Mouse (Mus musculus) limb, embryonic 11.5 days (tissue): Measurements from ENCODE around the gene Hoxb9. TPM values are rescaled to one million over a fixed set of nuclear protein-coding genes. Genes with fewer than 3 reads are reported as not detected.

ENCODE experiments used
- ATAC-seq: fragments of 200-750 bp; cut with Nextera tagmentation; 2 replicates; pipeline ENCODE4 v1.8.0; 2017; ENCODE audit warnings: low read depth; ENCODE audit not compliant: insufficient number of reproducible peaks, low FRiP score, low TSS enrichment
- DNase-seq: peaks from one replicate; pipeline ENCODE4 v3.0.0-alpha.2; 2015; ENCODE audit warnings: low spot score
- H3K27ac ChIP-seq: fragments of 300-500 bp; sonication (generic); replicated peaks from 2 replicates; pipeline ENCODE4 v1.5.1; 2014; ENCODE audit warnings: low read depth, mild to moderate bottlenecking, low read length
- H3K27me3 ChIP-seq: fragments of 300-500 bp; sonication (generic); 2 replicates; pipeline ENCODE4 v1.6.1; 2014; ENCODE audit warnings: mild to moderate bottlenecking, low read length, mixed read lengths; ENCODE audit not compliant: control insufficient read depth, insufficient read depth
- H3K36me3 ChIP-seq: fragments of 300-500 bp; sonication (generic); 2 replicates; pipeline ENCODE4 v1.6.1; 2014; ENCODE audit warnings: mild to moderate bottlenecking, low read length, moderate library complexity, mixed read lengths; ENCODE audit not compliant: control insufficient read depth, insufficient read depth
- H3K4me1 ChIP-seq: fragments of 300-500 bp; sonication (generic); 2 replicates; pipeline ENCODE4 v1.6.1; 2014; ENCODE audit warnings: low read length, mixed read lengths; ENCODE audit not compliant: control insufficient read depth, insufficient read depth
- H3K4me2 ChIP-seq: fragments of 300-500 bp; sonication (generic); 2 replicates; pipeline ENCODE4 v1.6.1; 2014; ENCODE audit warnings: low read depth, mild to moderate bottlenecking, moderate library complexity; ENCODE audit not compliant: severe bottlenecking
- H3K4me3 ChIP-seq: fragments of 300-500 bp; sonication (generic); 2 replicates; pipeline ENCODE4 v1.5.1; 2014; ENCODE audit warnings: low read depth, low read length
- H3K9ac ChIP-seq: fragments of 300-500 bp; sonication (generic); 2 replicates; pipeline ENCODE4 v1.6.1; 2014; ENCODE audit warnings: mild to moderate bottlenecking, low read length
- H3K9me3 ChIP-seq: fragments of 300-500 bp; sonication (generic); 2 replicates; pipeline ENCODE4 v1.6.1; 2016; ENCODE audit warnings: low read length; ENCODE audit not compliant: control insufficient read depth
- WGBS: fragments of 180-500 bp; shearing (Covaris S2); extraction: QIAGEN DNeasy Blood & Tissue Kit; methylation state at CpG from one replicate; pipeline ENCODE4 v1.1.7; 2014; 5-methylcytosine and 5-hydroxymethylcytosine counted together
- polyA plus RNA-seq: library from polyadenylated mRNA; unstranded; fragments of >200 nt; fragmentation: Nextera tagmentation; extraction: Ambion mirVana; gene quantifications from 2 replicates; pipeline ENCODE4 v1.2.1, GENCODE M21; 2014

Gene Hoxb9
- polyA plus RNA-seq, 1 experiment from 2014 or later, result 1.8 TPM

DNA sequence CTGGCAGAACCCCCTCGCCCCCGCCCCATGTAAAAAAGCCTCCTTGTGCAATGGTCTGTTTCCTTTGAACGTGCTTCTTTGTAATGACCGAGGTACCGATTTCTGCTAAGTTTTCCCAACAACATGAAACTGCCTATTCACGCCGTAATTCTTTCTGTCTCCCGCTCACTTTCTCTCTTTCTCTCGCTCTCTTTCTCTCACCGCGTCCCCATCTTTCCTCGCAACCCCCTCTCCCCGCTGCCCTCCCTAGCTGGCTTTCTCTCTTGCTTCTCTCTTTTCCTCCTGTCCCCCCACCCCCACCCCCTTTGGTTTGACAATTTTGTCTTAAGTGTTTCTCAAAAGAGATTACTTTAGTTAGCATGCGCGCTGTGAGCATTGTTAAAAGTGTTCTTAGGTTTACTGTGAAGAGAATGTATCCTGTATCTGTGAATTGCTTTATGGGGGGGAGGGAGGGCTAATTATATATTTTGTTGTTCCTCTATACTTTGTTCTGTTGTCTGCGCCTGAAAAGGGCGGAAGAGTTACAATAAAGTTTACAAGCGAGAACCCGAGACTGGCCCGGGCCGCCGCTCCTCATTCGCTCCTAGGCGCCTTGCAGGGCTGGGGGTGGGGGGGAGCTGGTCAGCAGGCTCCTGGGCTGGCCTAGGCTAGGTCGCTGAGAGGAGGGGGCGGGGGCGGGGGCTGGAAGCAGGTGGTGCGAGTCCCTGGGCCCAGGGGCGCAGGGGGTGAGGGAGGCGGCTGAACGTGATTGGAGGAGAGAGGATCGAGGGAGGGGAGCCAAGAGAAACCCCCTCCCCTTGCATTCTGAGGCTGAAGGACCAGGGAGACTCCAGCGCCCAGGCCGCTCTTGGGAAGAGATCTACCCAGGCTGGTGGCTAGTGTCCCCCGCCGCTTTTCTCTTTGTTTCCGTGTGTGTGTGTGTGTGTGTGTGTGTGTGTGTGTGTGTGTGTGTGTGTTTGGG lies 13.8 kb downstream of the Hoxb9 start:
- H3K9me3 ChIP-seq, result no peaks in the 10 kb centered on the region
- peak overlapping the region; percentile 56 for H3K9ac ChIP-seq
- H3K27ac ChIP-seq, result no peak overlapping the region
- WGBS, result under 1% methylated on average over 37 of the region's 37 CpGs
- H3K4me2 ChIP-seq, result peak overlapping the region; percentile 64
- ATAC-seq, result peak; percentile 67; the same call in 1 of the 2 replicates
- H3K4me3 ChIP-seq, result peak overlapping the region; percentile 35
- DNase-seq, result peak; percentile 79
- H3K27me3 ChIP-seq, result peaks cover 77% of the 10 kb centered on the region
- H3K4me1 ChIP-seq, result peaks cover 17% of the 10 kb centered on the region; the same call in 1 of the 2 replicates
- H3K36me3 ChIP-seq, result no peaks in the 10 kb centered on the region

DNA sequence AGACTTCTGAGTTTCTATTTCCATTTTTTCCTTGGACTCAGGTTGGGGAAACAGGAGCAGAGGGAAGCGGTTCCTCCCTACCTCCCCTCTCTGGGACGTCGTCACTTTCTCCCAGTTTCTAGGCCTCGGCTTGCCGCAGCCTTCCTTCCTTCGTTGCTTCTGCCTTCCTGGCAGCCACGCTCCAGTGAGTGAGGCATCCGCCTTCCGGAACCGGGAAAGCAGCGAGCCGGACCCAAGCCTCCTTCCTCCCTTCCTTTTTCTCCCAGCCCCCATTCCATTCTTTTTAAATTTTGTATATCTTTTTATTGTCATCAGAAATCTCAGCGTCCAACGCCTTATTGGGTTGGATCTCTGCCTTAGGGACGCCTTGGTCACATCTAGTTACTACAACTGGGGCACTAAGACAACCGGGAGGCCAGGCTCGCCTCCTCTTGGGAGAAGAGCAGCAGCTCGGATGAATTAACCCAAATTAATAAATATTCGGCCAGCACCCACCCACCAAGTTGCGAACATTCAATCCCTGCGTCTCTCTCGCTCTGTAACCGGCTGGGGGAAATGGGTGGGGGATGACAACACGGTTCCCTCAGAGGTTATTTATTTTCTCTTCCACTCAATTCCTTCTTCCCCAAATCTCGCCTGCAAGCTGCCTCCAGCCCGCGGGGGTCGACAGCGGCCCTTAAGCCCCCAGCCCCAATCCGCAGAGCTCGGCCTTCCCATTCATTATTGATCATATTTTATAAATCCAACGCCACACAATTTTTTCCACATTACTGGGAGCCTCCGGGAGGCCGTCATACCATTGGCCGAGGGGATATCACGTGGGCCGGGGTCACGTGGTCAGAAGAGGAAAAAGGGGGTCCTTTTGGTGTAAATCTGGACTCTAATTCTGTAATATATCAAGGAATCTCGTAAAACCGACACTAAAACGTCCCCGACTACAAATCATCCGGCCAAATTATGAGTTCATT lies 14.8 kb downstream of the Hoxb9 start, which contains the start of gene Hoxb7:
Gene Hoxb7, plus strand, starts transcription at position 853 of the 968 bp plus-strand sequence.
- peak within 1 kb of the TSS; percentile 46 for H3K9ac ChIP-seq
- ATAC-seq, result no peak; the same call in 1 of the 2 replicates
- H3K36me3 ChIP-seq, result no peaks in the 10 kb centered on the region
- H3K27ac ChIP-seq, result no peak within 1 kb of the TSS; the same call in 1 of the 2 replicates
- H3K9me3 ChIP-seq, result no peaks in the 10 kb centered on the region
- H3K27me3 ChIP-seq, result peaks cover 75% of the 10 kb centered on the region
- DNase-seq, result no peak
- H3K4me1 ChIP-seq, result peaks cover 17% of the 10 kb centered on the region; the same call in 1 of the 2 replicates
- peak within 1 kb of the TSS; percentile 64 for H3K4me2 ChIP-seq
- H3K4me3 ChIP-seq, result peak within 1 kb of the TSS; percentile 35
- under 1% methylated on average over 43 of the region's 43 CpGs for WGBS

- H3K9ac ChIP-seq, result peak overlapping the region; percentile 46
- H3K4me3 ChIP-seq, result peak overlapping the region; percentile 35
- no peaks in the 10 kb centered on the region for H3K9me3 ChIP-seq
- no peak overlapping the region; the same call in 1 of the 2 replicates for H3K27ac ChIP-seq
- under 1% methylated on average over 55 of the region's 55 CpGs for WGBS
- ATAC-seq (no peak), DNase-seq (no peak)
- peaks cover 73% of the 10 kb centered on the region for H3K27me3 ChIP-seq
- peak overlapping the region; percentile 64 for H3K4me2 ChIP-seq
- peaks cover 14% of the 10 kb centered on the region; the same call in 1 of the 2 replicates for H3K4me1 ChIP-seq
- no peaks in the 10 kb centered on the region for H3K36me3 ChIP-seq
Measured at GRCm38 (mm10) chr11:96286739-96287385, 15.6 kb downstream of the Hoxb9 start.

GRCm38 (mm10) chr11:96287411-96287810 lies 16.2 kb downstream of the Hoxb9 start:
- H3K4me1 ChIP-seq, result peaks cover 14% of the 10 kb centered on the region; the same call in 1 of the 2 replicates
- peak overlapping the region; percentile 64 for H3K4me2 ChIP-seq
- peak overlapping the region; percentile 35 for H3K4me3 ChIP-seq
- H3K36me3 ChIP-seq, result no peaks in the 10 kb centered on the region
- peak overlapping the region; percentile 46; the same call in 1 of the 2 replicates for H3K9ac ChIP-seq
- no peaks in the 10 kb centered on the region for H3K9me3 ChIP-seq
- DNase-seq, result no peak
- H3K27ac ChIP-seq, result no peak overlapping the region; the same call in 1 of the 2 replicates
- WGBS, result 0% methylated on average over 9 of the region's 9 CpGs
- ATAC-seq, result no peak
- peaks cover 75% of the 10 kb centered on the region for H3K27me3 ChIP-seq

GRCm38 (mm10) chr11:96288455-96289221 lies 17.4 kb downstream of the Hoxb9 start:
- no peak overlapping the region for H3K4me3 ChIP-seq
- H3K27ac ChIP-seq, result no peak overlapping the region
- no peak for DNase-seq
- 44% methylated on average over 1 of the region's 1 CpGs for WGBS
- H3K9me3 ChIP-seq, result no peaks in the 10 kb centered on the region
- peaks cover 11% of the 10 kb centered on the region; the same call in 1 of the 2 replicates for H3K4me1 ChIP-seq
- H3K27me3 ChIP-seq, result peaks cover 75% of the 10 kb centered on the region
- H3K36me3 ChIP-seq, result no peaks in the 10 kb centered on the region
- H3K9ac ChIP-seq, result no peak overlapping the region
- H3K4me2 ChIP-seq, result no peak overlapping the region
- no peak for ATAC-seq

DNA sequence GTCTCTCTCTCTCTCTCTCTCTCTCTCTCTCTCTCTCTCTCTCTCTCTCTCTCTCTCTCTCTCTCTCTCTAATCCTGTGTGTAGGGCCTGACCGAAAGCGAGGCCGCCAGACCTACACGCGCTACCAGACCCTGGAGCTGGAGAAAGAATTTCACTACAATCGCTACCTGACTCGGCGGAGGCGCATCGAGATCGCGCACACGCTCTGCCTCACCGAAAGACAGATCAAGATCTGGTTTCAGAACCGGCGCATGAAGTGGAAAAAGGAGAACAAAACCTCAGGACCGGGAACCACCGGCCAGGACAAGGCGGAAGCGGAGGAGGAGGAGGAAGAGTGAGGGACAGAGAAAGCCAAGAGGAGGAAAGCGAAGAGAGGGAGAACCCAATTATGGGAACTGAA lies 18.0 kb downstream of the Hoxb9 start:
- Histone ChIP-seq H3K9me3 (no peaks in the 10 kb centered on the region), H3K36me3 (no peaks in the 10 kb centered on the region), H3K4me3 (no peak overlapping the region), H3K4me1 (peaks cover 12% of the 10 kb centered on the region; the same call in 1 of the 2 replicates), H3K4me2 (no peak overlapping the region), H3K9ac (no peak overlapping the region), H3K27ac (no peak overlapping the region), H3K27me3 (peaks cover 76% of the 10 kb centered on the region)
- no peak for ATAC-seq
- no peak for DNase-seq
- 21% methylated on average over 21 of the region's 21 CpGs for WGBS

GRCm38 (mm10) chr11:96289837-96290236 lies 18.6 kb downstream of the Hoxb9 start:
- Histone ChIP-seq H3K4me3 (no peak overlapping the region), H3K36me3 (no peaks in the 10 kb centered on the region), H3K4me1 (peaks cover 10% of the 10 kb centered on the region; the same call in 1 of the 2 replicates), H3K9ac (no peak overlapping the region), H3K27me3 (peaks cover 78% of the 10 kb centered on the region), H3K9me3 (no peaks in the 10 kb centered on the region), H3K4me2 (no peak overlapping the region), H3K27ac (no peak overlapping the region)
- WGBS, result 38% methylated on average over 6 of the region's 6 CpGs
- ATAC-seq (no peak), DNase-seq (no peak)
